Mouse (Mus musculus) right cerebral cortex, postnatal 4 days (tissue): ENCODE results near the gene Casp14.
"Not testable (repeated sequence)": the region's sequence is repeated elsewhere in the genome, so short reads cannot be mapped to it uniquely, and the experiment has no call there.

Experiments
- DNase-seq: peaks from one replicate; pipeline ENCODE4 v3.0.0-alpha.2; 2022

Casp14 gene

DNA sequence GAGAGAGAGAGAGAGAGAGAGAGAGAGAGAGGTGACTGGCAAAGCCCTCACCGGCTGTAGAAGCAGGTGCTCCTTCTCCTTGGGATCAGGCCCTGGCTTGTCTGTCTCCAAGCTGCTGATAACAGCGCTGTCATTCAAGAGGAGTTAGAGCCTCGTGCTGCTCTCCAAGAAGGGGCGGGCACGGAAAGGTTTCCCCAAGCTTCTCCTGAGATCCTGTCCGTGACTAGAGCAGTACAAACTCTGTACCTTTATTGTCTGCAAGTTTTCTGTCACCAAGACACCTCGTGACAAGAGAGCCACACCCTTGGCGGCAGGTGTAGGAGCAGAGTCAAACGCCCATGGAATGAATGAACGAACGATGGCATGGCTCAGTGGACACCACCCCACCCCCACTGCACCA is at the start of gene Casp14:
Gene Casp14 (minus strand): TSS at position 239 of the 400 bp plus-strand sequence.
- no peak for DNase-seq

DNA sequence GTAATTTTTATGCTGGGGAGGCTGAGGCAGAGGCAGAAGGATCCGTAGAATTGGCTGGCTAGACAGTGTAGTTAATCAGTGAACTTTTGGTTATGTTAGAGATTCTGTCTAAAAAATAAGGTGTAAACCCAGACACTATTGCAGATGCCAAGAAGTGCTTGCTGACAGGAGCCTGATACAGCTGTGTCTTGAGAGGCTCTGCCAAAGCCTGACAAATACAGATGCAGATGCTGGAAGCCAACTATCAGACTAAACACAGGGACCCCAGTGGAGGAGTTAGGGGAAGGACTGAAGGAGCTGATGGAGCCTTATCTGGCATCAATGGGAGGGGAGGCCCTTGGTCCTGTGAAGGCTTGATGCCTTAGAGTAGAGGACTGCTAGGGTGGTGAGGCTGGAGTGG is 47.5 kb upstream of the Casp14 start:
- DNase-seq, result no peak

GRCm38 (mm10) chr10:78756021-78756420 is 37.9 kb upstream of the Casp14 start:
- DNase-seq, result peak; percentile 86

- peak; percentile 83 for DNase-seq
Observed at GRCm38 (mm10) chr10:78752452-78753191, 34.5 kb upstream of the Casp14 start, which contains the start of gene Ccdc105. Gene Ccdc105 (minus strand): TSS chr10:78753065.

GRCm38 (mm10) chr10:78748946-78749345 is 30.9 kb upstream of the Casp14 start:
- DNase-seq, result no peak

GRCm38 (mm10) chr10:78748161-78748560 is 30.1 kb upstream of the Casp14 start:
- no peak for DNase-seq

DNA sequence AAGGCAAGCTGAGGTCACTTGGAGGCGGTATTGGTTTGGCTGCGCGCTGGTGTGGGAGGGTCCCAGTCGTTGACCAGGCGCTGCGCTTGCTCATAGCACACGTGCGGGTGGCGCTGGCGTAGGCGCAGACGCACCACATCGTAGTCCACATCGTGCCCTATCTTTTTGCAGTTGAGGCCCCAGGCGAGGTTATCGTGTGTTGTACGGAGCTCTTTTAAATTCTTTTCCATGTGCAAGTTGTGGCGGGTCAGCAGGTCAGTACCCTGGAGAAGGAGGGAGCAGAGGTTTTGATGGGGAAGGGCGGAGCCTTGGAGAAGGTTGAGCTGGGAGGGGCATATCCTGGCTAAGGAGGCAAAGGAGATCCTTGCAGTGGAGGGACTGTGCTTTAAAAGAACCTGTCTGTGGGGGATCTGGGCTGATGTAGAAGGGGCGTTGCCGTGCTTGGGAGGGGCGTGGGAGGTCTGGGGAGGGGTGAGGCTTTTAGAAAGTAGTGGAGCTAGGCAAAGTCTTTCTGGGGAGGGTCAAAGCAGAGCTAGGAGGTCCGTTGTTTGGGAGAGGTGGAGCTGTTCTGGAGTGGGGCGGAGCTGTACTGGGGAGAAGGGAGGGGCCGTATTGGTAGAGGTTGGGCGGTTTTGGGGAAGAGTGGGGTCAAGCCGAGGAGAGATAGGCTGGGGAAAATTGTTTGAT is 29.1 kb upstream of the Casp14 start:
- DNase-seq, result peak; percentile 43

DNA sequence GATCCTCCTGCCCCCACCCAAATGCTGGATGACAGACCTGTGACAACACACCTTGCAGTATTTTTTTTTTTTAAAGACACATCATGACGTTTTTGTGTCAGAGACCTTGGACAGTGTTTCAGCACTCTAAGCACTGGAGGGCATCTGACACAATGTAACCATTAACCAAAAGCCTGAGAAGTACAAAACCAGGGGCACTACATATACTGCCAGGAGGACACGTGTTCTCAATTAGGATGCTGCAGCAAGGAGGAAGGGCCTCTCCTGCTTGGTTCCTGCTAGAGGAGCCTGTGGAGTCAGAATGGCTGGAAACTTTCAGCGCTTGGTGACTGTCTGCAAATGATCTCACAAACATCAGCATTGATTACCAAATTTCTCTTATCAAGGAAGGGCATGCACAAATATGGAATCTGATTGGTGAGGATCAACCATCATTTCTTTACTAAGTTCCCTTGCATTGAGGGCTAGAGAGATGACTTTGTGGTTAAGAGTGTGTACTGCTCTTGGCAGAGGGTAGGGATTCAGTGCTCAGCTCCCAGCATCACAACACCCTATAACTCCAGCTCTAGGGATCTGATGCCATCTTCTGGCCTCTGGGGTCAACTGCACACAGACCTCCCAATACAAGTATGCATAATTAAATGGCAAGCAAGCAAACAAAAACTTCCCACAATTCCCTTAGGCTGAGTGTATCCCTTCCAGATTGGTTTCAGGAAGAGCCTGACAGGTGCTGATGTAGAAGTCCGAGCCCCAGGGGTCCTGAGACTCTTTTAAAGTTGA is 27.5 kb upstream of the Casp14 start:
- no peak for DNase-seq

DNA sequence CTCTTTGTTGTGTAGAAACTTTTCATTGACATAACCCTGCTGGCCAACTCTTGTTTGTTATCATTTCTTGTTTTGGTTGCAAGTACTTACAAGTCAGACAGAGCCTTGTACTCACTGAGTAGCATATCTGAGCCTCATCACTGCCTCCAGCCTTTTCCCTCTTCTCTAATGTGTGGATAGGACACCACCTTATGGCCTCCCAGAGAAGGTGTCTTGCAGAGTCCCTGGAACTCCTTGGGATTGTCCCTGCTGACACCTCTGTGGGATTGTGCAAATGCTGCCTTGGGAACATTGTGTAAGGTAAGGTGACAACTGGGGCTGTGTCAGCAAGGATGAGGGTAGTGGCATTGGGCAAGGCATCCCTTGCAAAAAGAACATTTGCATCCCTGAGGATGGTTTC is 25.6 kb upstream of the Casp14 start:
- no peak for DNase-seq

DNA sequence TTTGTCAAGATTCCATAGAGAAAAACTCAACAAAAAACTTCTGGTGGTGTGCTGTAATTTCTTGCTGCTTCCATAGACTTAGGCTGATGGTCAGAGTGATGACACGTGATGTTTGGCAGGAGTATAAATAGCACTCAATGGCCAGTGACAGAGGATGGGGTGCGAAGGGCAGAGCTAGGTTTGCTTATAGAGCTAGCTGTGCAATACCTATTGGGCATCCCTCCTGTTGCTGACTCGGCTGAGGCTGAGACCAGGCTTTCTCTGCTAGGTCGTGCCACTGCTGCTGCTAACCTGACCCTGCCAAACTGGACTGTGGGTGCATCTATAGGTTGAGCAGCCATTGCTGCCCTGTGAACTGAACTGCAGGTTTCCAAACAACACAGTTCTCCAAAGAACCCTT is 21.7 kb upstream of the Casp14 start:
- DNase-seq, result no peak

DNA sequence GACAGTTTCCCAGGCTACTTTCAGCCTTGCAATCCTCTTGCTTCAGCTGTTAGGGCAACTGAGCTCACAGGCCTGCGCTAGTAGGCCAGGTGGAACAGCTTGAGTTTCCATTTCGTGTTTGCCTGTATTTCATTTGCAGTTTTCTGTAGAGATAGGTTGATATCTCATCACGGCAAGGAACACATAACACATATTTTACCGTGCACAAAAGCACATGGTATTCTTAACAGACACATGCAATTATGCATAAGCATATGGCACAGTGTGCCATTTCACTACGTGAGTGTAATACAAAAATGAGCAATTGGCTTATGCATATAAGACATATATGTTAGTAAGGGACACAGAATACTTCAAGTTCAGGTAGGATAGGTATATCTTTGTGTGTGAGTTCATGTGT is 9.8 kb upstream of the Casp14 start:
- no peak for DNase-seq

DNA sequence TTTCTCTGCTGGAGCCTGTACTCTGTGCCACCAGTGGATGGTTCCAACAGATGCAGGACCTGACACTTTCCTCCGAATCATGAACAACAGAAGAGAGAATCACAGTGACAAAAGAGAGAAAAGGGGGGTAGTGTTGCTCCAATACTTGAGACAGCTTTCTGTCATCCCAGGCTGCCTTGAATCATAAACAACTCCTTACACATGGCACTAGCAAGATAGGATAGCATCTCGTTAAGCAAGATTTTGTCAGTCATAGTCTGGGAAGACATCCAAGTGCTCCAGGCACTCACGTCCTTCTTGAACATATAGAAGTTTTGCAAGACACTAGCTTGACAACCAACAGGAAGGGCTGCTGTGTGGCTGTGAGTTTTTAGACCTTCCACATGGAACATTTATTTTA is 8.9 kb upstream of the Casp14 start:
- DNase-seq, result no peak

GRCm38 (mm10) chr10:78723416-78723815 is 5.3 kb upstream of the Casp14 start:
- no peak for DNase-seq

GRCm38 (mm10) chr10:78722654-78723053 is 4.6 kb upstream of the Casp14 start:
- peak; percentile 54 for DNase-seq

- DNase-seq, result no peak
Observed at GRCm38 (mm10) chr10:78722036-78722435, 3.9 kb upstream of the Casp14 start.

DNA sequence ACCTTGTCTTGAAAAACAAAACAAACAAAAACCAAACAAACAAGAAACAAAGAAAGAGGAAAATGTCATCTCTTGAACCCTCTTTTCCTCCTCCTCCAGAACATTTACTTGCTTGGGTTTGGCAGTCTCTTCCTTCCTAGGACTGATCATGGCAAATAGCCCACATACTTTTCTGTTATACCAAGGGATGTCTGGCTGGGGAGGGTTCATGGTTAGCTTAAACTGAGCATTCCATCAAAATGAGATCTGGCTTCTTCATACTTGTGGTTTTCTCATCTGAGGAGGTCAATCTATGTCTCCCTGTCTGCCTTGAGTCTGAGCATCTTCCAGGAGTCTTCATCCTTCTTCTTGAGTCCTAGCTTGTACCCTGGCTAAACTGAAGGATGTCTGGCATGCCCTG is 1.9 kb downstream of the Casp14 start:
- DNase-seq, result no peak

DNA sequence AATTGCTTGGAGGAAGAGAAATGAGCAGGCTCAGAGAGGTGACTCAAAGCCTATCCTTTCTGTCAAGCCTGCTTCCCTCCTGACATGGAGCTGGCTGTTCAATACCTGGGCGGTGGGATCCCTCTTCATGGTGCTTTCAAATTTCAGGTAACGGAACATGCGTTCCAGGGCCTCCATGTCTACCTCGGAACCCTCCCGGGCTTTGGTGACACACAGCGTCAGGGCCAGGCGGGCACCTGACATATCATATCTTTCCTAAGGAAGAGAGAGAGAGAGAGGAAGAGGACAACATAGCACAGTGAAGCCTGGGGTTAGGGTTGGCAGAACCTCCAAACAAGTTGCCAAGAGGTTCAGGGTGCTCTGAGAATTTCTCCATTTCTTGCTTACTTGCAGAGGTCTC is 2.9 kb downstream of the Casp14 start:
- no peak for DNase-seq

- DNase-seq, result no peak
Observed at GRCm38 (mm10) chr10:78714129-78714528, 4.0 kb downstream of the Casp14 start.

DNA sequence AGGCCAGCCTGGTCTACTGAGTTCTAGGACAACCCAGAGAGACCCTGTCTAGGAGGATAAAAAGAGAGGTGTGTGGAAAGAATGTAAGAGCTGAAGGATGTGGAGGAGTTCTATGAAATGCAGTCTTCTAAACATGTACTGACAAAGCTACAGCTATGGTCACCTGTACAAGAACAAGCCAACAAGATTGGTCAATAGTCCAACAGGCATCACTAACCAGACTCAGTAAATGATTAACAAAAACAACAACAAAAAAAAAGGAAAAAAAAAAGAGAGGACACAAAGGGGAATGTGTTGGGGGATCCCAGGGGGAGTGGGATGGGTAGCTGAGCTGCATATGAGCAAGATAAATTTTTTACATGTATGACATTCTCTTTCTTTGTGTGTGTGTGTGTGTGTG is 7.4 kb downstream of the Casp14 start:
- DNase-seq, result no peak

DNA sequence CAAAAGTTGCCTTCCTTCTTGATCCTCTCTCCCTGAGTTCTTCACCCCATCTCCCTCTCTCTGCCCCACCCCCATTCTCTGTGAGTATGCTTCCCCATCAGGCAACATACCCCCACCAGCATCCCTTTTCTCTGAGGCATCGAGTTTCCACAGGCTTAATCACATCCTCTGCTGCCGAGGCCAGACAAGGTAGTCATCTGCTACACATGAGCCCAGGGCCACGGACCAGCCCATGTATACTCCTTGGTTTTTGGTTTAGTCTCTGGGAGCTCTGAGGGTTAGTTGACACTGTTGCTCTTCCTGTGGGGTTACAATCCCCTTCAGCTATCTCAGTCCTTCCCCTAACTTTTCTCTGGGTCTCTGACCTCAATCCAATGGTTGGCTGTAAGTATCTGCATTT is 17.2 kb downstream of the Casp14 start:
- DNase-seq, result no peak

DNA sequence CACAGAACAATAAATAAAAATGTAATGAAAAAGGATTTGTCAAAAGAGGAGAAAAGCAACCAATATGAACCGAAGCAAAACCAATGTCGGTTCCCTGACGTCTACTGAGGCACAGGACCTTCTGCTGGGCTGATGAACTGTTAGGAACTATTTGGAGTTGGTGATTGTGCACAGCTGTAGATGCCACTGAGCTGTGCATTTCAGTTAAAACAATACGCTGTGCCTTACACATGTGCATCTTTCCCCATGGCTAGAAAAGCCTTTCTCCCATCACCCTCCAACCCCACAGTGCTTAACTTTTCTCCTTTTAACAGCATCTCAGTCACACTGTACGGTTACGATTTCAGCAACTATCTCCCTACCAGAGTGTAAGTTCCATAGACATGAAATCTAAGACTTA is 28.1 kb downstream of the Casp14 start:
- no peak for DNase-seq

DNA sequence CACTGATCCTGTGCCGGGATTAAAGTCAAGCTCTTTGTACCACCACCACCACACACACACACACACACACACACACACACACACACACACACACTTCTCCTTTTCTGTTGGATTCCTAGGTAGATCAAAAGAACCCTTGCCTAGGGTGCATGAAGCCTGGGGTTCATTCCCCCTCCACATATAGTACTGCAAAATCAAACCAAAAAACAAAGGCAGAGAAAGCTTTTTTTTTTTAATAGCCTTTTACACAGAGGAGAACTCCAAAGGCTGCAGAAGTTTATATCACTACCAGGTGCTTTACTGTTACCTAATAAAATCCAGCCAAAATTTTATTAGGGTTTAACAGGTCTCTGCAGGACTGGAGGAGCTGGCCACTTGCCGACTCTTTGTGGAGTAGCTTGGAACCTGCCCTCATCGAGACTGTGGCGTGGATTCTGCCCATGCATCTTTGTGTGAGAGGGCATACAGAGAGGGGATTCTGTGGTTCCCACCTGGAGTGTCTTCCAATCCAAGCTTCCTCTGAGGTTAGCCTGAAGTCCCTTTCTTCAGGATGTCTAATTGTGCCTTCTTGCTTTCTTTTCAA is 31.0 kb downstream of the Casp14 start:
- no peak for DNase-seq

GRCm38 (mm10) chr10:78670121-78670520 is 48.0 kb downstream of the Casp14 start:
- DNase-seq, result not testable (repeated sequence)
